18 mouse cellular contexts compared by ENCODE assay signal in the genomic region with DNA sequence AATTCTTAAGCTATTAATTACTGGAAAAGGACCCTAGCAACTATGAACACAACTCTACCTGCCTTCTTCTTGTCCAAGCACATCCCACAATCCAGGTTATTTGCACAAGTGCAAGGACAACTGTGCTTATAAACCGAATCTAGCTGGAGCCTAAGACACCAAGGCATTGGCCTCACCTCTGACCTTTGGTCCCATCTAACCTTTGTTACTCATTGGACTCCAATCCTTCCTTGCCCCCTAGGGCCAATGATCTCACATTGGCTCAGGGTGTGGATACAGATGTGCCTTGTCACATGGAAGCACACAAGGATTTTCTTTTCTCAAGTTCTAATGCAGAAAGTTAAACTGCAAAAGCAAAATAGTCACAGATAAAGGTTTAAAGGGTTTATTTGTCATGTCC.
DNase-seq lines count a peak whose midpoint lies in the region; ATAC-seq and TF ChIP-seq lines count a peak whose summit lies in the region.
"Had no signal": no experiment of that assay in that cellular context is flagged by ENCODE, and none has a peak within 500 bp of the region (broad histone marks: within the 10 kb centered on the region; RNA-seq: fewer than 3 reads in every experiment).

No protein-coding gene starts in this region.

- peaks cover 44% of the 10 kb centered on the region for H3K4me1 ChIP-seq in forebrain, embryonic 13.5 days
- H3K4me1 ChIP-seq in forebrain, embryonic 14.5 days (ENCODE audit: control insufficient read depth, insufficient read depth, low read length), result peaks cover 18% of the 10 kb centered on the region
- H3K4me1 ChIP-seq in hindbrain, embryonic 12.5 days, result peaks cover 27% of the 10 kb centered on the region
- peaks cover 25% of the 10 kb centered on the region for H3K4me1 ChIP-seq in midbrain, embryonic 16.5 days (ENCODE audit: control insufficient read depth, insufficient read depth, low read length)
- H3K4me1 ChIP-seq in intestine, postnatal 0 days (replicated peaks; ENCODE audit: control insufficient read depth, insufficient read depth, low read length), result no peaks in the 10 kb centered on the region

- no peak for ATAC-seq in forebrain, embryonic 13.5 days
- no peak for ATAC-seq in forebrain, embryonic 14.5 days
- ATAC-seq in hindbrain, embryonic 12.5 days (ENCODE audit: low FRiP score), result no peak
- no peak for ATAC-seq in midbrain, embryonic 16.5 days
- ATAC-seq in megakaryocyte, adult 5-6 weeks (ENCODE audit: poor library complexity, severe bottlenecking), result no peak
- ATAC-seq in intestine, postnatal 0 days, result no peak
- ATAC-seq: CD4-positive, CD25-positive, alpha-beta regulatory T cell, adult 4 months; Patski had no signal

- H3K9ac ChIP-seq in forebrain, embryonic 13.5 days, result no peak overlapping the region
- no peak overlapping the region for H3K9ac ChIP-seq in forebrain, embryonic 14.5 days (ENCODE audit: low read length)
- H3K9ac ChIP-seq in hindbrain, embryonic 12.5 days, result no peak overlapping the region
- H3K9ac ChIP-seq in midbrain, embryonic 16.5 days (ENCODE audit: low read depth, low read length), result no peak overlapping the region
- no peak overlapping the region for H3K9ac ChIP-seq in intestine, postnatal 0 days (ENCODE audit: low read depth, low read length)
- H3K9ac ChIP-seq: forebrain, embryonic 12.5 days; liver, embryonic 14.5 days had no signal

- TF ChIP-seq CTCF in intestine, postnatal 0 days (IDR thresholded peaks at IDR 0.05; ENCODE audit: low read depth), result no peak

- no peak overlapping the region for H3K4me3 ChIP-seq in forebrain, embryonic 13.5 days
- no peak overlapping the region for H3K4me3 ChIP-seq in forebrain, embryonic 14.5 days (ENCODE audit: low read depth, low read length)
- H3K4me3 ChIP-seq in hindbrain, embryonic 12.5 days, result no peak overlapping the region
- no peak overlapping the region for H3K4me3 ChIP-seq in midbrain, embryonic 16.5 days (ENCODE audit: low read depth, low read length)
- no peak overlapping the region for H3K4me3 ChIP-seq in intestine, postnatal 0 days (ENCODE audit: low read depth, low read length)
- H3K4me3 ChIP-seq: forebrain, embryonic 12.5 days had no signal

- whole genome bisulfite sequencing in forebrain, embryonic 13.5 days, result 87% methylated on average over 1 of the region's 1 CpGs
- 92% methylated on average over 1 of the region's 1 CpGs for WGBS in forebrain, embryonic 14.5 days
- 71% methylated on average over 1 of the region's 1 CpGs for WGBS in hindbrain, embryonic 12.5 days
- 64% methylated on average over 1 of the region's 1 CpGs for WGBS in midbrain, embryonic 16.5 days
- 47% methylated on average over 1 of the region's 1 CpGs for WGBS in intestine, postnatal 0 days

- no peaks in the 10 kb centered on the region for H3K27me3 ChIP-seq in forebrain, embryonic 13.5 days
- no peaks in the 10 kb centered on the region for H3K27me3 ChIP-seq in forebrain, embryonic 14.5 days (replicated peaks; ENCODE audit: control insufficient read depth, insufficient read depth, low read length)
- no peaks in the 10 kb centered on the region for H3K27me3 ChIP-seq in hindbrain, embryonic 12.5 days
- H3K27me3 ChIP-seq in midbrain, embryonic 16.5 days (ENCODE audit: control insufficient read depth, insufficient read depth, low read depth, low read length), result no peaks in the 10 kb centered on the region
- no peaks in the 10 kb centered on the region for H3K27me3 ChIP-seq in intestine, postnatal 0 days (replicated peaks; ENCODE audit: control insufficient read depth, insufficient read depth, low read length)
- H3K27me3 ChIP-seq: Patski had no signal

- H3K9me3 ChIP-seq in forebrain, embryonic 13.5 days (replicated peaks), result no peaks in the 10 kb centered on the region
- no peaks in the 10 kb centered on the region for H3K9me3 ChIP-seq in forebrain, embryonic 14.5 days (replicated peaks; ENCODE audit: control insufficient read depth, low read length)
- H3K9me3 ChIP-seq in hindbrain, embryonic 12.5 days (replicated peaks), result no peaks in the 10 kb centered on the region
- no peaks in the 10 kb centered on the region for H3K9me3 ChIP-seq in midbrain, embryonic 16.5 days (replicated peaks; ENCODE audit: control insufficient read depth, low read length, poor library complexity, severe bottlenecking)
- H3K9me3 ChIP-seq in intestine, postnatal 0 days (ENCODE audit: control insufficient read depth), result no peaks in the 10 kb centered on the region
- H3K9me3 ChIP-seq: forebrain, embryonic 12.5 days had no signal

- peak overlapping the region; percentile 64; the same call in 1 of the 2 replicates for H3K27ac ChIP-seq in forebrain, embryonic 13.5 days
- H3K27ac ChIP-seq in forebrain, embryonic 14.5 days (ENCODE audit: low read depth, low read length), result no peak overlapping the region
- H3K27ac ChIP-seq in hindbrain, embryonic 12.5 days, result peak overlapping the region; percentile 49
- H3K27ac ChIP-seq in midbrain, embryonic 16.5 days (ENCODE audit: low read length), result peak overlapping the region; percentile 55; the same call in 1 of the 2 replicates
- no peak overlapping the region for H3K27ac ChIP-seq in intestine, postnatal 0 days (ENCODE audit: low read depth, low read length)
- H3K27ac ChIP-seq: liver, embryonic 14.5 days; macrophage had no signal

- peaks cover 3% of the 10 kb centered on the region; the same call in 1 of the 2 replicates for H3K36me3 ChIP-seq in forebrain, embryonic 13.5 days (ENCODE audit: poor library complexity, severe bottlenecking)
- H3K36me3 ChIP-seq in forebrain, embryonic 14.5 days (ENCODE audit: control insufficient read depth, insufficient read depth, low read length), result 0 out of 2 replicates have a peak, but pooled peaks cover 4% of the 10 kb centered on the region
- no peaks in the 10 kb centered on the region for H3K36me3 ChIP-seq in hindbrain, embryonic 12.5 days
- no peaks in the 10 kb centered on the region for H3K36me3 ChIP-seq in midbrain, embryonic 16.5 days (ENCODE audit: control insufficient read depth, insufficient read depth, low read length)
- H3K36me3 ChIP-seq in intestine, postnatal 0 days (ENCODE audit: control insufficient read depth, insufficient read depth), result no peaks in the 10 kb centered on the region
- H3K36me3 ChIP-seq: forebrain, embryonic 12.5 days had no signal

- H3K4me2 ChIP-seq in forebrain, embryonic 13.5 days, result no peak overlapping the region
- H3K4me2 ChIP-seq in forebrain, embryonic 14.5 days (ENCODE audit: low read length), result no peak overlapping the region
- H3K4me2 ChIP-seq in hindbrain, embryonic 12.5 days (replicated peaks), result no peak overlapping the region
- no peak overlapping the region for H3K4me2 ChIP-seq in midbrain, embryonic 16.5 days (ENCODE audit: low read length)
- no peak overlapping the region for H3K4me2 ChIP-seq in intestine, postnatal 0 days (replicated peaks; ENCODE audit: low read depth)
- H3K4me2 ChIP-seq: forebrain, embryonic 12.5 days had no signal

- DNase-seq in forebrain, embryonic 14.5 days (ENCODE audit: low spot score), result no peak
- peak; percentile 18 to 32 for DNase-seq in kidney, adult 8-10 months
- no peak for DNase-seq in kidney, postnatal 14 days
- DNase-seq: adrenal gland, adult 8-10 months; cerebellum, adult 8-10 months; gastrocnemius, postnatal 36 days; spleen, adult 18-20 months; thymus, postnatal 25 days had no signal

Comparison
In these comparisons a context has a peak if more than half of its experiments do, and no peak if none do; other contexts are left out.
1. H3K27ac ChIP-seq: peak in forebrain, embryonic 13.5 days (single experiment), hindbrain, embryonic 12.5 days (single experiment) and midbrain, embryonic 16.5 days (single experiment); none in forebrain, embryonic 14.5 days (single experiment) and intestine, postnatal 0 days (single experiment).
2. DNase-seq: peak in kidney, adult 8-10 months (2 of 2); none in forebrain, embryonic 14.5 days (single experiment) and kidney, postnatal 14 days (single experiment).